Mouse (Mus musculus) bone marrow, adult 2 months (tissue): Measurements from ENCODE around the gene Fmnl3. TPM values are rescaled to one million over a fixed set of nuclear protein-coding genes. Genes with fewer than 3 reads are reported as not detected.

Source experiments
- H3K27ac ChIP-seq: fragments of 200-500 bp; 2 replicates; pipeline ENCODE4 v1.5.1; 2012; ENCODE audit warnings: low read depth, mild to moderate bottlenecking, control low read depth, inconsistent platforms, low read length; ENCODE audit not compliant: control insufficient read depth, poor library complexity, insufficient read depth
- H3K4me1 ChIP-seq: fragments of 200-500 bp; 2 replicates; pipeline ENCODE4 v1.6.1; 2011; ENCODE audit warnings: low read length; ENCODE audit not compliant: control insufficient read depth, insufficient read depth
- H3K4me3 ChIP-seq: fragments of 200-500 bp; replicated peaks from 2 replicates; pipeline ENCODE3; 2011; ENCODE audit warnings: mild to moderate bottlenecking, low read depth, low read length, control low read depth; ENCODE audit not compliant: control insufficient read depth
- CTCF ChIP-seq: fragments of 200-500 bp; IDR thresholded peaks from 2 replicates; pipeline ENCODE4 v1.5.1; 2011; ENCODE audit warnings: low read length, control low read depth; ENCODE audit not compliant: control insufficient read depth, insufficient read depth
- POLR2A ChIP-seq: fragments of 200-500 bp; IDR thresholded peaks from 2 replicates; pipeline ENCODE4 v1.6.1; 2011; ENCODE audit warnings: low read depth, mild to moderate bottlenecking, control low read depth, low read length, borderline replicate concordance; ENCODE audit not compliant: control insufficient read depth
- WGBS: fragments of 180-500 bp; shearing (Covaris S2); methylation state at CpG from one replicate; pipeline ENCODE4 v1.1.7; 2018; 5-methylcytosine and 5-hydroxymethylcytosine counted together
- polyA plus RNA-seq: library from polyadenylated mRNA; stranded (reverse); fragments of >200 nt; gene quantifications from 2 replicates; pipeline ENCODE4 v1.2.4, GENCODE M21; 2011; ENCODE audit warnings: low replicate concordance; ENCODE audit not compliant: missing spikeins, insufficient read depth, insufficient read length

The Fmnl3 gene
- polyA plus RNA-seq, 1 experiment, result 17.7 TPM

GRCm38 (mm10) chr15:99334500-99334899, 35.8 kb downstream of the Fmnl3 start:
- no peak overlapping the region for H3K4me3 ChIP-seq
- H3K27ac ChIP-seq, result no peak overlapping the region
- peaks cover 39% of the 10 kb centered on the region for H3K4me1 ChIP-seq
- WGBS, result 36% methylated on average over 6 of the region's 6 CpGs
- TF ChIP-seq POLR2A (no peak), CTCF (no peak)

- 57% methylated on average over 3 of the region's 3 CpGs for WGBS
- Histone ChIP-seq H3K27ac (peak overlapping the region; percentile 77), H3K4me1 (peaks cover 37% of the 10 kb centered on the region), H3K4me3 (no peak overlapping the region)
- TF ChIP-seq CTCF (no peak), POLR2A (no peak)
These were observed 36.6 kb downstream of the Fmnl3 start for GRCm38 (mm10) chr15:99333676-99334065.

DNA sequence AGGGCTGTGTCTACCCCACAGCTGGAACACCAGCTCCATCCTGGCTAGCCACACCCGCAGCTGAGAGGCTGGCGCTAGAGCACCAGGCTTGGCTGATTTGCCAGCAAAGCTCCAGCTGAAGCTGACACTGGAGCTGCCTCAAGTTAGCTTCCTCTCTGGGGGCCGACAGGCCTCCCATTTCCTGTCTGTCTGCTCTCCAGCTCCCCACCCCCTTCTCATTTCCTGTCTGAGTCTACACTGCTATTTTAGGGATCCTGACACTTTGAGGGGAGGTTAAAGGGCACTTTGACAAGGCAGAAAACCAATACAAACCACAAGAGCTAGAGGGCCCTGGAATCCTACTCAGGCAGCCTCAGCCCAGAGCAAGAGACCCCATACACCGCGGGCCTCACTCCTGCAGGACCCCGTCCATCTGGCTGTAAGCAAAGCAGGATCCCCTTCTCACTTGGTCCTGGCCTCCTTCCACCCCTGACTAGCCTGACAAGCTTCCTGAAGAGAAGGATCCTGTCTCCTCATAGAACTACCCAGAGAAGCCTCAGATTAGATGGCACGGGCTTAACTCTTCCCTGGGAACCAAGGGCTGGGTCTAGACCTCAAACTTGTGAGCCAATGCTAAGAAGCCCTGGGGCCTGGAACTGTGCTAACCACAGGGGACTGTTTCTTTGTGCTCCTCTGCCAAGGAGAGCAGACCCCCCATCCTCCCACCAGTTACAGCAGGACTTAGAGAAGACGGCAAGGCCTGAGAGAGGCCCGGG, 37.2 kb downstream of the Fmnl3 start:
- TF ChIP-seq CTCF (no peak), POLR2A (peak; percentile 33; the same call in 1 of the 2 replicates)

DNA sequence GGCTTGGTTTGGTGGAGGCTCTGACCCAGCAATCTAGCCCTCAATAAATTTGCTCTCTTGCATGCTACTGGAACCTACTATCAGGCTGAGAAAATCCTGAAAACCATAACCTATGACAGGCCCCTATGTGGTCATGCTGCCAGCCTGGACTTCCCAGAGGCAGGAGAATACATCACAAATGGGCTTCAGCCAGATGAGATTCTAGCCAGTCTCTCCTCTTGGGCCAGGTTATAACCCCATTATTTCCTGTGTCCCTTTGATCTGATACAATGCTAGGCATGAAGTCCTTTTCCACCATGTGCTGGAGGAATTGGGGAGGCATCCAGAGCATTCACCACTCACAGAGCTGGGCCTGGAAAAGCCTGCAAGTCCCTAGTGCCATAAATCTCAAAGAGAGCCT, 38.2 kb downstream of the Fmnl3 start:
- H3K27ac ChIP-seq, result 0 out of 2 replicates have a peak overlapping the region, but pooled peaks have one; percentile 23
- H3K4me3 ChIP-seq, result no peak overlapping the region
- TF ChIP-seq CTCF, result no peak
- TF ChIP-seq POLR2A, result no peak
- peaks cover 34% of the 10 kb centered on the region for H3K4me1 ChIP-seq

More for the DNA sequence above, 37.2 kb downstream of the Fmnl3 start:
- WGBS, result 7% methylated on average over 9 of the region's 9 CpGs
- peaks cover 37% of the 10 kb centered on the region for H3K4me1 ChIP-seq
- H3K4me3 ChIP-seq, result no peak overlapping the region
- peak overlapping the region; percentile 77 for H3K27ac ChIP-seq

- WGBS, result 91% methylated on average over 5 of the region's 5 CpGs
- H3K4me1 ChIP-seq, result peaks cover 31% of the 10 kb centered on the region
These were observed 38.9 kb downstream of the Fmnl3 start for GRCm38 (mm10) chr15:99331341-99331740.

GRCm38 (mm10) chr15:99330324-99330723, 40.0 kb downstream of the Fmnl3 start:
- WGBS, result 34% methylated on average over 2 of the region's 2 CpGs
- TF ChIP-seq CTCF (no peak), POLR2A (no peak)
- Histone ChIP-seq H3K4me3 (no peak overlapping the region), H3K4me1 (peaks cover 31% of the 10 kb centered on the region), H3K27ac (no peak overlapping the region)

More at GRCm38 (mm10) chr15:99331341-99331740, 38.9 kb downstream of the Fmnl3 start:
- Histone ChIP-seq H3K27ac (no peak overlapping the region), H3K4me3 (no peak overlapping the region)
- no peak for TF ChIP-seq CTCF
- no peak for TF ChIP-seq POLR2A

DNA sequence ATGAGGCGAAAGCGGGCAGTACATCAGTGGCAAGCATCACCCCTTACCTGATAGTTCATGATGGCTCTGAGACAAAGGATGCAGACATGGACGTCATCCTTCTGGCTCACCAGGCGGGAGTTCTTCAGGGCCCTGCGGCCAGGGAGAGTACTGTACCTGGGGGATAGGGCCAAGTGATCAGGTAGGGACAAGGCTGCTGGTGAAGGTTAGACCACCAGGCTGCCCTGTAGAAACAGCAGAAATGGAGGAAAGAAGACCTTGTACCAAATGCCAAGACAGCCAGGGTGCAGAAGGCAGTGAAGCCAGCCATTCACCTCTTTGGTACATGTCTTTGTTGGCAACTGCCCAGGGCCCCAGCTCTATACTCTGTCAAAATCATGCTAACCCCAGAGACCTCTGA, 42.3 kb downstream of the Fmnl3 start:
- Histone ChIP-seq H3K27ac (no peak overlapping the region), H3K4me1 (peaks cover 21% of the 10 kb centered on the region), H3K4me3 (no peak overlapping the region)
- WGBS, result 85% methylated on average over 5 of the region's 5 CpGs
- TF ChIP-seq CTCF, result no peak
- TF ChIP-seq POLR2A, result no peak

- H3K4me3 ChIP-seq, result no peak overlapping the region
- peaks cover 14% of the 10 kb centered on the region for H3K4me1 ChIP-seq
- peak; percentile 50 for TF ChIP-seq CTCF
- TF ChIP-seq POLR2A, result no peak
- 67% methylated on average over 1 of the region's 1 CpGs for WGBS
- no peak overlapping the region for H3K27ac ChIP-seq
These were observed 43.3 kb downstream of the Fmnl3 start for GRCm38 (mm10) chr15:99326959-99327358.

GRCm38 (mm10) chr15:99326407-99326806, 43.9 kb downstream of the Fmnl3 start:
- H3K27ac ChIP-seq, result no peak overlapping the region
- no peak overlapping the region for H3K4me3 ChIP-seq
- WGBS, result 18% methylated on average over 2 of the region's 2 CpGs
- no peak for TF ChIP-seq CTCF
- no peak for TF ChIP-seq POLR2A
- H3K4me1 ChIP-seq, result peaks cover 9% of the 10 kb centered on the region
